Mouse (Mus musculus): ENCODE data around the gene Litaf. TPM values are rescaled to one million over a fixed set of nuclear protein-coding genes. Genes with fewer than 3 reads are reported as not detected.

The Litaf gene
- polyA plus RNA-seq, 1 experiment from 2014 or later = 137 TPM

DNA sequence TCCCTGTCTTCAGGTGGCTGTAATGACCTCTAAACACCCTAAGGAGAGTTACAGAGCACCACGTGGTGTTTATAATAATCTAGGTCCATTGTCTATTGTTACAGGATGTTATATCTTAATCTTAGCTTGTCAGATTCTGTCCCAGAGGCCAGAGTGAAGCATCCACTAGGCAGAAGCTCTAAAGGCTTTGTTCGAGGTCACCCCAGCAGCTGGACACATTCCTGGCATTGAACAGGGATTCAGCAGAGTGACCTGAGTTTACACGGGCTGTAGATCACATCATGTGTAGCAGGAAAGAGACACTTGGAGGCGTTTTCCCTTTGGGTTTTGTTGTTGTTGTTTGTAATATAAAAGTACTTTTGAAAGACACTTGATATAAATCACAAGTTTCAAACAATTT lies 26.1 kb upstream of the Litaf start:
- no peaks in the 10 kb centered on the region for H3K4me1 ChIP-seq (replicated peaks; ENCODE audit: insufficient read depth, low read length)
- no peak overlapping the region for H3K9ac ChIP-seq (ENCODE audit: low read depth, low read length)
- no peak overlapping the region for H3K4me3 ChIP-seq (replicated peaks; ENCODE audit: low read depth, low read length)
- no peaks in the 10 kb centered on the region for H3K27me3 ChIP-seq (ENCODE audit: insufficient read depth, low read length)
- H3K4me2 ChIP-seq (ENCODE audit: low read length) = no peak overlapping the region
- peak; percentile 50 for DNase-seq (ENCODE audit: low spot score)
- no peak for ATAC-seq (replicated peaks; ENCODE audit: low FRiP score, low read depth)
- 47% methylated on average over 4 of the region's 4 CpGs for WGBS
- no peaks in the 10 kb centered on the region for H3K9me3 ChIP-seq (replicated peaks; ENCODE audit: low read length)
- H3K27ac ChIP-seq = no peak overlapping the region
- peaks cover 39% of the 10 kb centered on the region for H3K36me3 ChIP-seq (ENCODE audit: insufficient read depth, low read length)
- no peak for TF ChIP-seq CTCF (IDR thresholded peaks at IDR 0.05; ENCODE audit: low read depth)

DNA sequence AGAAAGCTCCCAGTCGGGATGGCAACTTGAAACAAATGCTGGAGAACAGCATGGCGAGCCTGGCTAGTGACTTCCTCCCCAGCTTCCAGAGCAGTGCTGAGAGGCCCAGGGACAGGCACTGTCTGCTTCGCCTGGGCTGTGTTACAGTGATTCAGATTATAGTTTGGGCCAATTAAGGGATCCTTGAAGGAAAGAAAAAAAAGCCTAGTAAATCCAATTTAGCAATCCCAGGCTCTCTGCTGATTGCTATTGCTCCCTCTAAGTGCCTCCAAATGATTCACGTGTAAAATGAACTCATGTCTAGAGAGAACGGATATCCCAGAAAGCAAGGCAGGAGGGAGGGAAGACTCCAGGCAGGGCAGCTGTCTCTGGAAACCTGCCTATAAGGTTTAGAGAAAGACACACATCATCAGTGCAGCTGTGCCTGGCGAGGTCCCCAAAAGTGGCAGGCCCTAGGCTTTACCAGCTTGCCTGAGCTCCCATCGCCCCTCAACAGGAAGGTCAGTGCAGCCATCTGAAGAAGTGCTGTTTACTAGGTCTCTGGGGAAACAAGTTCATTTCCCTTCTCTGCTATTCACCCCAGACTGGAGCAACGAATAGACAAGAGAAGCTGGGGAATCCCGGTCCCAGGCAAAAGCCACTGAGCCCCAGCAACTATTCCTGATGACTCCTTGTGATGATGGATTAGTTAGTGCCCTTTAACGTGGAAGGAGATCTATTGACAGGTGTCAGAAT lies 25.0 kb upstream of the Litaf start:
- H3K9ac ChIP-seq (ENCODE audit: low read depth, low read length) = no peak overlapping the region
- TF ChIP-seq CTCF (IDR thresholded peaks at IDR 0.05; ENCODE audit: low read depth) = no peak

DNA sequence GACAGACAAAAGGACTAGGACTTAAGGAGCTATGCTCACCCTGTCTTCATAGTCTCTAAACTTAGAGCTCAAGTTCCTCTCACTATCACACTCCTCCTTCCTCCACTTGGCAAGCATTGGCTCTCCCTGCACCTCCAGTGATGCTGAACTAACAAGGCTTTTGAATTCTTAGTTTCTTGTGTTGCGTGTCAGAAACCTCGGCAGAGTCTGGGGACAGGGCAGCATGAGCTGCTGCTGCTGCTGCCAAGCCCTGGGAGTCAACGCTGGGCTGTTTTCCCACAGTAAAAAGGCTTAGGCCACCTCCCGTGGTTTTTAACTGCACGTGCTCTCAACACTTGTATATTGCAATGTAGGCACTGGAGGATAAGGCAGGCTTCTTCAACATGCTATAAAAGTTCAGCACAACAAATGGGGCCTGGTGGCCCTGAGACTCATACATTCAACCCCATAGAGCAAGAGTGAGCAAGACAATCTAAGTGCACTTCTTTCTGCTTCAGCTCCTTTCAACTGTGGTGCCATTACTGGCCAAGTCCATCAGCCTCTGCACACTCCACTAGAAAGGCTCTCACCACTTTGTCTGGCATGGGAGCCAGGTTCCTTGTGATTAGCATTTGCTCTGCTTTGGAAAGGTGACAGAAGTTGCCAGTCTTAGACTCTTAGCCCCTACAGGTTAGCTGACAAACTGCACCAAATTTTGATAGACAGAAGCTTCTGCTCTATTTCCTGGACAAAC lies 21.1 kb upstream of the Litaf start:
- 76% methylated on average over 5 of the region's 5 CpGs for WGBS

More for the DNA sequence above, 25.0 kb upstream of the Litaf start:
- Histone ChIP-seq H3K4me3 (replicated peaks; ENCODE audit: low read depth, low read length) (no peak overlapping the region), H3K36me3 (ENCODE audit: insufficient read depth, low read length) (peaks cover 44% of the 10 kb centered on the region), H3K4me2 (ENCODE audit: low read length) (no peak overlapping the region), H3K4me1 (replicated peaks; ENCODE audit: insufficient read depth, low read length) (no peaks in the 10 kb centered on the region), H3K27ac (no peak overlapping the region), H3K9me3 (replicated peaks; ENCODE audit: low read length) (no peaks in the 10 kb centered on the region), H3K27me3 (ENCODE audit: insufficient read depth, low read length) (no peaks in the 10 kb centered on the region)
- WGBS = 79% methylated on average over 10 of the region's 10 CpGs
- ATAC-seq (replicated peaks; ENCODE audit: low FRiP score, low read depth) (no peak), DNase-seq (ENCODE audit: low spot score) (no peak)

DNA sequence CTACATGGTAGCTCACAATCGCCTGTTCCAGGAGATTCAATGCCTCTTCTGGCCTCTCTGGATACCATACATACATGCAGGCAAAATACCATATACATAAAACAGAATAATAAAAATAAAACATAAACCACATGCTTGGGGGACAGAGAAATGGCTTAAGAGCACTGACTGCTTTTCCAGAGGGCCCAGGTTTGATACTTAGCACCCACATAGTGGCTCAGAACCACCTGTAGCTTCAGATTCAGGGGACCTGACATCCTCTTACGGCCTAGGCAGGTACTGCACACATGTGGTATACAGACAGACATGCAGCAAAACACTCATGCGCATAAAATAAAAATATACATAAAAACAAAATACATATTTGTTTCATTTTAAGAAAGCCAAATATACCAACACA lies 20.3 kb upstream of the Litaf start:
- no peaks in the 10 kb centered on the region for H3K27me3 ChIP-seq (ENCODE audit: insufficient read depth, low read length)
- H3K36me3 ChIP-seq (ENCODE audit: insufficient read depth, low read length) = peaks cover 56% of the 10 kb centered on the region
- no peak overlapping the region for H3K4me3 ChIP-seq (replicated peaks; ENCODE audit: low read depth, low read length)
- no peak for DNase-seq (ENCODE audit: low spot score)
- H3K27ac ChIP-seq = no peak overlapping the region
- H3K4me1 ChIP-seq (replicated peaks; ENCODE audit: insufficient read depth, low read length) = no peaks in the 10 kb centered on the region
- 93% methylated on average over 3 of the region's 3 CpGs for WGBS
- H3K9ac ChIP-seq (ENCODE audit: low read depth, low read length) = no peak overlapping the region
- no peaks in the 10 kb centered on the region for H3K9me3 ChIP-seq (replicated peaks; ENCODE audit: low read length)
- H3K4me2 ChIP-seq (ENCODE audit: low read length) = no peak overlapping the region
- ATAC-seq (replicated peaks; ENCODE audit: low FRiP score, low read depth) = no peak
- TF ChIP-seq CTCF (IDR thresholded peaks at IDR 0.05; ENCODE audit: low read depth) = no peak

More for the DNA sequence above, 21.1 kb upstream of the Litaf start:
- H3K27me3 ChIP-seq (ENCODE audit: insufficient read depth, low read length) = no peaks in the 10 kb centered on the region
- no peak overlapping the region for H3K9ac ChIP-seq (ENCODE audit: low read depth, low read length)
- H3K4me1 ChIP-seq (replicated peaks; ENCODE audit: insufficient read depth, low read length) = no peaks in the 10 kb centered on the region
- TF ChIP-seq CTCF (IDR thresholded peaks at IDR 0.05; ENCODE audit: low read depth) = peak; percentile 35
- H3K27ac ChIP-seq = no peak overlapping the region
- peaks cover 55% of the 10 kb centered on the region for H3K36me3 ChIP-seq (ENCODE audit: insufficient read depth, low read length)
- ATAC-seq (replicated peaks; ENCODE audit: low FRiP score, low read depth) = no peak
- no peak overlapping the region for H3K4me3 ChIP-seq (replicated peaks; ENCODE audit: low read depth, low read length)
- no peak overlapping the region for H3K4me2 ChIP-seq (ENCODE audit: low read length)
- no peak for DNase-seq (ENCODE audit: low spot score)
- H3K9me3 ChIP-seq (replicated peaks; ENCODE audit: low read length) = no peaks in the 10 kb centered on the region

DNA sequence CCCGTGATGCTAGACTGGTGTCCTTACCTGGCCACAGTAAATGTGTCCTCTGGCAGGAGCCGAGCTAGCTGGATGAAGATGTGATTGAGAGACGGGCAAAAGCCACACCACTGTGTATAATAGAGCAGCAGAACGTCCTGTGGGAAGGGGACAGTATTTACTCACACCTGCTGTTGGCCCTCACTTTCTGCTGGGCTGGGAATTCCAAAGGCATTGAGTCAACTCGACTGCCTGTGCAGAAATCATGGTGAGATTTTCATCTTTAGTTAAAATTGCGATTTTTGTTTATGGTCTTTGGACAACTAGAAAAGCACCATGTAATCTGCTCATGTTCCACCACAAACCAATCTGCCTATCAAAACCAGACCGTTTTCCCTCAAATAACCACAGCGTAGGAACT lies 18.2 kb upstream of the Litaf start:
- WGBS = 92% methylated on average over 8 of the region's 8 CpGs
- H3K9me3 ChIP-seq (replicated peaks; ENCODE audit: low read length) = no peaks in the 10 kb centered on the region
- H3K4me1 ChIP-seq (replicated peaks; ENCODE audit: insufficient read depth, low read length) = no peaks in the 10 kb centered on the region
- ATAC-seq (replicated peaks; ENCODE audit: low FRiP score, low read depth) (no peak), DNase-seq (ENCODE audit: low spot score) (no peak)
- H3K27ac ChIP-seq = no peak overlapping the region
- H3K36me3 ChIP-seq (ENCODE audit: insufficient read depth, low read length) = peaks cover 47% of the 10 kb centered on the region
- no peak for TF ChIP-seq CTCF (IDR thresholded peaks at IDR 0.05; ENCODE audit: low read depth)
- no peaks in the 10 kb centered on the region for H3K27me3 ChIP-seq (ENCODE audit: insufficient read depth, low read length)
- H3K4me2 ChIP-seq (ENCODE audit: low read length) = no peak overlapping the region
- no peak overlapping the region for H3K9ac ChIP-seq (ENCODE audit: low read depth, low read length)
- no peak overlapping the region for H3K4me3 ChIP-seq (replicated peaks; ENCODE audit: low read depth, low read length)

DNA sequence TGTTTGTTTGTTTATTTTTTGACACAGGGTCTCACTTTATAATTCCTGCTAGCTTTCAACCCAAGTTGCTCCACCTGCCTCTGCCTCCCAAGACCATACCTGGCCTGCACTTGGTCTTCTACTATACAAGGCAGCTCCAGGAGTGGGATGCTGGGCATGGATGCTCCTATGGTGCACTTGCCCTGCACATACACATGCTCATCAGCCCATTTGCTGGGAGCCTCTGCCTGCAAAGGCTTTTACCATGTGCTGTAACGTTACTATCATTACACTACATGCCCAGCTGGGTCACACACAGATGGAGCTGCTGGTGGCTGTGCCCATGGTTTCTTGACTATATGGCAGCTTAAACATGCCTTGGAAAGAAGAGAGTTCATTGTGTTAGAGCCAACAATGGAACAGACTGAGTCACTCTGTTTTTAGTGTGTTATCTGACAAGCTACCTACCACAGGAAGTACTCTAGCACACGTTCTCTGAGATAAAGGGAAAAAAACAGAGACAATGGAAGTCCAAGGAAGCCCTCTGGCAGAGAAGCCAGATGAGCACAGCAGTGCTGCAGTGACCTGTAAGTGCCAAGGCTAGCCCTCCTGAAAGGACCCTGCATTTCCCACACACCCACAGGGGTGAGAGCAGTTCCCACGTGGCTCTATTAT lies 12.4 kb upstream of the Litaf start:
- no peak for DNase-seq (ENCODE audit: low spot score)
- H3K27me3 ChIP-seq (ENCODE audit: insufficient read depth, low read length) = no peaks in the 10 kb centered on the region
- no peak overlapping the region for H3K27ac ChIP-seq
- WGBS = 73% methylated on average over 3 of the region's 3 CpGs
- no peak overlapping the region for H3K4me3 ChIP-seq (replicated peaks; ENCODE audit: low read depth, low read length)
- TF ChIP-seq CTCF (IDR thresholded peaks at IDR 0.05; ENCODE audit: low read depth) = no peak
- H3K9ac ChIP-seq (ENCODE audit: low read depth, low read length) = no peak overlapping the region
- H3K4me1 ChIP-seq (replicated peaks; ENCODE audit: insufficient read depth, low read length) = no peaks in the 10 kb centered on the region
- H3K36me3 ChIP-seq (ENCODE audit: insufficient read depth, low read length) = peaks cover 45% of the 10 kb centered on the region
- no peaks in the 10 kb centered on the region for H3K9me3 ChIP-seq (replicated peaks; ENCODE audit: low read length)
- no peak for ATAC-seq (replicated peaks; ENCODE audit: low FRiP score, low read depth)
- H3K4me2 ChIP-seq (ENCODE audit: low read length) = no peak overlapping the region
